Mouse (Mus musculus) megakaryocyte, adult 5-6 weeks (primary cell): ENCODE results near the gene Pole2. TPM values are rescaled to one million over a fixed set of nuclear protein-coding genes. Genes with fewer than 3 reads are reported as not detected.
"Not testable (repeated sequence)": the region's sequence is repeated elsewhere in the genome, so short reads cannot be mapped to it uniquely, and the experiment has no call there.

Experiments used
- ATAC-seq: 2 replicates; pipeline ENCODE4 v1.8.0; 2016; ENCODE audit warnings: mild to moderate bottlenecking, inconsistent platforms; ENCODE audit not compliant: poor library complexity, severe bottlenecking
- total RNA-seq, 2 experiments: library from RNA; stranded (forward) in 1 of 2; stranded (reverse) in 1 of 2; fragments of 153-499, 151-499 nt in 1 of 2; fragments of 221-1000, 200-1000 nt in 1 of 2; gene quantifications; 2 replicates each; pipeline versions ENCODE4 v1.2.3 to v1.2.4; 2015 to 2017

Pole2 gene
- total RNA-seq, 2 experiments from 2014 or later = 22.5 to 50.8 TPM

DNA sequence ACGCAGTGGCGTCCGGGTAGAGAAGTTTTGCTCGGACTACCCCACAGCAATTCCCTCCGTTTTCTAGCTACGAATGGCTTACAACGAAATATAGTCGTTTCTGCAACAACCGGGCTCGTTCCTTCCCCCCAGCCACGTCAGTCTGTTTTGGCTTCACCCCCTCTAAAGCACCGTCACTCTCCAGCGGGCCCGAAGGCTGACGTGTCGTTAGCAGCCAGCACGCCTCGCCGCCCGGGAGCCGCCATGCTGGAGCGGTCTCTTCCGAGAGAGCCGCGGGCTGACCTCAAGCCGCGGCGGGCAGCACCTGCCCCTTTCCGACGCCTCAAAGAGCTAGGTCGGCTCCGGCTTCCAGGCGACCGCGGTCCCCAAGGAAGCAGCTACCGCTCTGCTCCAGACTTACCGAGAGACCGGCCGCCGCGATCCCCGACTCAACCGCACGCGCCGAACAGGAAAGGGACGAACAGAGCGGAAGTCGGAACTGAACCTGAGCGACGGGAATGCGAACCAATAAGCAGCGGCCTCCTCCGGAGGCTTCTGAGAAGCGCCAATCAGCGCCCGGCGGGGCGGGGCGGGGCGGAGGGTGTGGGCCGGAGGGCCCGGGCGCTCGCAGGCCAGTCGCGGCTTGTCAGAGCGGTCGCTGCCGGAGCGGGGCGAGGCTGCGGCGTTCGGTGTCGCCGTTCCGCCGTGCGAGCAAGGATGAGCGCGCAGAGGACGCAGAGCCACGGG, 44.2 kb downstream of the Pole2 start, which contains the start of the genes Rpl36al and Mgat2:
Gene Rpl36al, minus strand, starts transcription at position 501 of the 726 bp plus-strand sequence.
Gene Mgat2, plus strand, starts transcription at position 575 of the 726 bp plus-strand sequence.
- peak; percentile 92 for ATAC-seq

DNA sequence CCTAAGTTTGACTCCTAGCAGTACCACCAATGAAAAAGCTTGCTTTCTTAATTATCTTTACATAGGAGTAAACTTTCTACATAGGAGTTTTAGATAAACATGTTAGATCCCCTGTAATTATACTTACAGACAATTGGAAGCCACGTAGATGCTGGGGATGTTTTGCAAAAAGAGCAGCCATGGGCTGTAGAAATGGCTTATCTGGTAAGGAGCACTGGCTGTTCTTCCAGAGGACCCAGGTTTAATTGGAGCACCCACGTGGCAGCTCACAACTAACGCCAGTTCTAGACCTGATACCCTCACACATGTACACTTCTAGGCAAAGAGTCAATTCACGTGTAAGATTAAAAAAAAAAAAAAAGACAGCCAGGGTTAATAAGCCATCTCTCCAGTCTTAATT, 46.2 kb downstream of the Pole2 start:
- no peak for ATAC-seq

DNA sequence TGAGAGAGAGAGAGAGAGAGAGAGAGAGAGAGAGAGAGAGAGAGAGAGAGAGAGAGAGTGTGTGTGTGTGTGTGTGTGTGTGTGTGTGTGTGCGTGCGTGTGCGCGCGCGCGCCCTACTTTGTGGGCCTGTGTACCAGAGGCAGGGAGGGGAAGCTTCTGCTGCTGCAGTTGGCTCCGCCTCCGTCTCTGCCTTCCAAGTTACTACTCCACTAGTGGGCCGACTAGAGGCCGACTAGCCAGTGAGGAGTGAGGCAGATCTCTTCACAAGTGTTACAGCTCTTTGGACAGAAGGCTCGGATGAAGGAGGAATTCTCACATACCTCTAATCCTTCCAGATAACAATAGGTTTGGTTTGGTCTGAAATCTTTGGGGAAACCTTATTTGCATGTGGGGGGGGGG, 48.6 kb downstream of the Pole2 start:
- no peak for ATAC-seq

- ATAC-seq = no peak
Measured at GRCm38 (mm10) chr12:69177526-69177925, 50.5 kb downstream of the Pole2 start.

DNA sequence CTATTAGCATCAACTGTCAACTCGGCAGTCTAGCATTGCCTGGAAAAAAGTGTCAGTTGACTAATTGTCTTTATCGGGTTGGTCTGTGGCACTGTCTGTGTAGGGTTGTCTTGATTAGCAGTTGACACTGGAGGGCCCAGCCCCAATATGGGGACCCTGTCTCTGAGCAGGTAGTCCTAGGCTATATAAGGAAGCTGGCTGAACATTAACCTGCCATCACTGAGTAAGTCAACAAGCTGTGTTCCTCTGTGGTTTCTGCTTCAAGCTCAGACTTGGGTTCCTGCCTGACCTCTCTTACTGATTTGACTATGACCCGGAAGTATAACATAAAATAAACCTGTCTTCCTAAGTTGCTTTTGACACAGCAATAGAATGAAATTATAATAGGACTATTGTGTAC, 52.0 kb downstream of the Pole2 start:
- ATAC-seq = no peak

DNA sequence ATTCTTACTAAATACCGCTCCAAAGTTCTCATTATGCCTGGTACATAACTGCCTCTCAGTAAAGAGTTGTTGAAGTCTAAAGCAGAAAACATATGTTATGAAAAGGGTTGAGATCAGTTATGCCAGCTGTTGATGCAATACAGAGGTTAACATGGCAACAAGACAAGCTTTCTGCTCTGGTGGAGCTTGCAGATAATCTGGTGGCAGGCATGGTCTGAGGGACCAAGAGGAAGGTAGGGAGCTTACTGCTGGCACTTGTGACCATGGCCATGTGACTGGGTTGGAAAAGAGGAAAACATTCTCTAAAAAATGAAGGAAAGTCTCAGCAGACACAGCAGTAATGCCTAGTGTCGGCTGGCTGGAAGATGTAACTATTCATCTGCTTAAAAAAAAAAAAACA, 56.7 kb downstream of the Pole2 start:
- no peak for ATAC-seq

- ATAC-seq = peak; percentile 97
Measured at GRCm38 (mm10) chr12:69168461-69169106, 59.4 kb downstream of the Pole2 start, which contains the start of gene Lrr1. Lrr1 (plus strand) TSS chr12:69168814.

DNA sequence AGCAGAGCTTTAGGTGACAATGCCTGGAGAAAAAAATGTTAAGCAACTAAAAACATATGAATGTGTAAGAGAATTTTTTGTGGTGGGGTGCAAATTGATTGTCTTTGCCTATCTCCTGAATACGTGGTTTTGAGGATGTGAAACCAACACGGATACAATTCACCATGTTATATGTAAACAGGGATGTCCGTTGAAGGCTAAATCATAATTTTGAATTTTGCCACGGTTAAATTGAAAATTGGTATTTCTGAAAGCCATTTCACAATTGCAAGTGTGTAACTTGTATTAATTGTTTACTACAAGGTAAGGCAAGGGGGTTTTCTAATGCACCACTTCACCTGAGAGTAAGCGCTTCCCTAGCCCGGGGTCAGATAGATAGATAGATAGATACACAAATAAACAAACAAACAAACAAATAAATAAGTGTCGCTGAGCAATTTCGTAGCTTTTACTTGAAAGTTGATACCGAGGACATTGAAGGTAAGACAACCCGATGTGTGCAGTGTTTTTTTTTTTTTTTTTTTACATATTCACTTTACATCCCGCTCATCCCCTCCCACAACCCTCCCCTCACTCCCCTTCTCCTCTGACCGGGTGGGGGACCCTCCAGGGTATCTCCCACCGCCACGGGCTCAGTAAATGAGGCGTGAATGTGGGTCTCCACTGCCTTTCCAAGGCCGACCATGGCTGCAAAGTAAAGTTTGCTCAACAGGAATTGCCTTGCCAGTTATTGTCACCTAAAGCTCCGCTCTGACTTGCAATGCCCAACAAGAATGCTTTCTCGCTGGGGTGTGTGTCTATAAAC, 60.1 kb downstream of the Pole2 start:
- peak; percentile 4; the same call in 1 of the 2 replicates for ATAC-seq

GRCm38 (mm10) chr12:69166861-69167581, 61.0 kb downstream of the Pole2 start:
- ATAC-seq = not testable (repeated sequence)

DNA sequence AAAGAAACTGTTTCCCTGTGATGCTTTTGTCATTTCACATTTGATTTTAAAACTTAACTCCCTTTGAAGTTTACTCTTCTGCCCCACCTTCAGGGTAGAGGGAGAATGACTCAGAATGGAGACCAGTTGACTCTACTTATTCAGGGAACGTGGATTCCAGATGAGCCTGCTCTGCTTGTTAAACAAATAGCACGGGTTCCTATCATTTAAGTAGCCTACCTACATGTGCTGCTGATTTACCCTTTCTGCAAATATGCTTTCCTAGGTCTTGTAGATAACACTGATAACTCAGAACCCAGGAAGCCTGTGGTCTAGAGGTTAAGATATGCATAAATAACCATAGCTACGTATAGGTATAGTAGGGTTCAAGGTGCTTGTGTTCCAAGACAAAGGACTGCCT, 63.1 kb downstream of the Pole2 start:
- ATAC-seq = no peak

- not testable (repeated sequence) for ATAC-seq
Measured at GRCm38 (mm10) chr12:69163586-69163985, 64.4 kb downstream of the Pole2 start.

- ATAC-seq = not testable (repeated sequence)
Measured at GRCm38 (mm10) chr12:69160677-69161076, 67.3 kb downstream of the Pole2 start.

DNA sequence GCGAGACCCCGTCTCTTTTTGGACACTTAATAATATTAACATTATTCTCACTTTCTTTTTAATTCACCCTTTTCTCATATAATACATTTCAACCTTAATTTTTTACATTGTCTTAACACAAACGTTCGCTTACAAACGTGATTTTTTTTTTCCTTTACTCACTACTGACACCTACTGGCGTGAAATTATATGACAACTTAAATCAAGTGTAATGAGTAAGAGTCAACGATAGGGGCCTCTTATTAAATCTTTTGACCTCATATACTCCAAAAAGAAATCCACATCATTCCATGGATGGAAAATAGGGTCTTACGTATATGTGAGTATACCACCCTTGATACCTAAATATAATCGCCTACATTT, 68.4 kb downstream of the Pole2 start:
- ATAC-seq = peak; percentile 67

GRCm38 (mm10) chr12:69158765-69159577, 69.0 kb downstream of the Pole2 start, which contains the start of gene Rps29:
Rps29 (minus strand) TSS chr12:69159186.
- peak; percentile 93 for ATAC-seq

DNA sequence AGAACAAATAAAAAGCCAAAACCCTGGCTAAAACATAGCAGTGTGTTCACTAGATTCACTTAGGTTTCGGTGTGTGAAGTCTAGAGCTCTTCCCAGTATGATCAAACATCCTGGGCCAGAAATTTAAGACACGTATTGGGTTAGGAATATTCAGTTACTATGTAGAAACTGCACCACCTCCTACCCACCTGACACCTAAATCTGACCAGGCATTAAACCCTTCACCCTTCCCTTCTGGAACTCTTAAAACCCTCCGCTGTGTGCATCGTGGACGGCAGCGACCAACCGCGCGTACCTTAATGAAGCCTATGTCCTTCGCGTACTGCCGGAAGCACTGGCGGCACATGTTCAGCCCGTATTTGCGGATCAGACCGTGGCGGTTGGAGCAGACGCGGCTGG, 69.6 kb downstream of the Pole2 start:
- 0 out of 2 replicates have a peak, but pooled peaks have one; percentile 1 for ATAC-seq

GRCm38 (mm10) chr12:69157107-69157506, 70.9 kb downstream of the Pole2 start:
- ATAC-seq = no peak

DNA sequence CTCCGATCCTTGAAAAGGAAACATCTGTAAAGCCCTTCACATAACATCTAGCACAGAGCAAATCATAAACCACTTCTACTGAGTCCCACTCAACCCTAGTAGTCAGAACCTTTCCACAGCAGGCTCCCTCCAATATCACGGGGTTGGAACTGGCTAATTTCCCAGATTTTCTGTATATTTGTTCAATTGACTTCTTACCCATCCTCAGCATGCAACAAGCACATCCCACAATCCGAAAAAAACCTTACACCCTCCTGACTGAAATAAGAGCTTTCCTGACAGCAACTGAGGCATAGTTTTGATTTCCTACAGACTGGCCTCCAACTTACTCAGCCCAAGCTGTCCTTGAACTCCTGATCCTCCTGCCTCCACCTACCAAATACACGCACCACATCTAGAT, 71.6 kb downstream of the Pole2 start:
- no peak for ATAC-seq

DNA sequence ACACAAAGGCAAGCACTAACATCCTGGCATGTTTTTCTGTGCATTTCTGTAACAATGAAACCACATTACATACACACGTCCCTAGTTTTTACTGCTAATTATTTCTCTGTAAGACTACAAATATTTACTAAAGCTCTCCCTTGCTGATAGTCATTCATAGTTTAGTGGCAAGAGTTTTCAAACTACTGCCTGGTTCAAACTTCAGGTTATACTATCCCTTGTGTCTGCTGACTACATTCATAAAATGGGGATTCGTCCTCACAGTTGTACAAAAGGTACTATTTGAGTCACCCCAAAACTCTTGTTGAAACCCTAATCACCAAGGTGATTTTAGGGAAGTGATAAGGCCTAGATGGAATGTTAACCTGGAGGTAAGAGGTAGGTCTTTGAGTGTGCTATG, 72.1 kb downstream of the Pole2 start:
- no peak for ATAC-seq
